Mouse (Mus musculus) heart, embryonic 15.5 days (tissue): ENCODE results near the gene Adcy10. TPM values are rescaled to one million over a fixed set of nuclear protein-coding genes. Genes with fewer than 3 reads are reported as not detected.
A peak's percentile ranks its signal among the peaks of the same experiment; 100 is the strongest.

Experiments
- ATAC-seq: fragments of 200-750 bp; cut with Nextera tagmentation; replicated peaks from 2 replicates; pipeline ENCODE4 v1.8.0; 2017; ENCODE audit warnings: low read depth, moderate TSS enrichment; ENCODE audit not compliant: insufficient number of reproducible peaks, insufficient read depth, low FRiP score
- H3K27ac ChIP-seq: fragments of 300-500 bp; sonication (generic); 2 replicates; pipeline ENCODE4 v1.5.1; 2015; ENCODE audit warnings: mild to moderate bottlenecking, inconsistent platforms
- H3K27me3 ChIP-seq: fragments of 300-500 bp; sonication (generic); 2 replicates; pipeline ENCODE4 v1.6.1; 2015; ENCODE audit warnings: inconsistent platforms
- H3K36me3 ChIP-seq: fragments of 300-500 bp; sonication (generic); 2 replicates; pipeline ENCODE4 v1.6.1; 2015; ENCODE audit warnings: mild to moderate bottlenecking, inconsistent platforms
- H3K4me1 ChIP-seq: fragments of 300-500 bp; sonication (generic); replicated peaks from 2 replicates; pipeline ENCODE4 v1.6.1; 2015; ENCODE audit warnings: inconsistent platforms
- H3K4me2 ChIP-seq: fragments of 300-500 bp; sonication (generic); 2 replicates; pipeline ENCODE4 v1.6.1; 2015; ENCODE audit warnings: inconsistent platforms, mild to moderate bottlenecking, moderate library complexity
- H3K4me3 ChIP-seq: fragments of 300-500 bp; sonication (generic); 2 replicates; pipeline ENCODE4 v1.5.1; 2015; ENCODE audit warnings: mild to moderate bottlenecking, inconsistent platforms
- H3K9ac ChIP-seq: fragments of 300-500 bp; sonication (generic); 2 replicates; pipeline ENCODE4 v1.6.1; 2015; ENCODE audit warnings: mild to moderate bottlenecking, inconsistent platforms
- H3K9me3 ChIP-seq: fragments of 300-500 bp; sonication (generic); replicated peaks from 2 replicates; pipeline ENCODE4 v1.6.1; 2016; ENCODE audit warnings: inconsistent platforms
- WGBS: fragments of 180-500 bp; shearing (Covaris S2); methylation state at CpG from one replicate; pipeline ENCODE4 v1.1.7; 2015; ENCODE audit warnings: mixed read lengths; 5-methylcytosine and 5-hydroxymethylcytosine counted together
- polyA plus RNA-seq: library from polyadenylated mRNA; unstranded; fragments of >200 nt; fragmentation: Nextera tagmentation; extraction: Ambion mirVana; gene quantifications from 2 replicates; pipeline ENCODE4 v1.2.1, GENCODE M21; 2015

Gene Adcy10
- 0.09 TPM in 1 of 2 replicates, not detected in the other for polyA plus RNA-seq

GRCm38 (mm10) chr1:165484688-165485233, at the start of gene Adcy10:
Gene Adcy10 (plus strand): TSS chr1:165485183.
- Histone ChIP-seq H3K9me3 (no peaks in the 10 kb centered on the region), H3K36me3 (peaks cover 27% of the 10 kb centered on the region), H3K4me2 (no peak within 1 kb of the TSS)

GRCm38 (mm10) chr1:165438289-165439021, 46.5 kb upstream of the Adcy10 start:
- no peak overlapping the region for H3K9ac ChIP-seq
- H3K27ac ChIP-seq: no peak overlapping the region
- H3K4me1 ChIP-seq: peaks cover 5% of the 10 kb centered on the region; the same call in 1 of the 2 replicates
- no peak for ATAC-seq
- no peak overlapping the region for H3K4me2 ChIP-seq
- 90% methylated on average over 1 of the region's 1 CpGs for WGBS
- no peaks in the 10 kb centered on the region for H3K9me3 ChIP-seq
- no peaks in the 10 kb centered on the region for H3K27me3 ChIP-seq
- no peaks in the 10 kb centered on the region; the same call in 1 of the 2 replicates for H3K36me3 ChIP-seq
- H3K4me3 ChIP-seq: no peak overlapping the region

More at GRCm38 (mm10) chr1:165484688-165485233, at the start of gene Adcy10:
- Histone ChIP-seq H3K27me3 (no peaks in the 10 kb centered on the region), H3K4me3 (no peak within 1 kb of the TSS), H3K27ac (no peak within 1 kb of the TSS), H3K4me1 (no peaks in the 10 kb centered on the region), H3K9ac (no peak within 1 kb of the TSS)
- 86% methylated on average over 8 of the region's 8 CpGs for WGBS
- ATAC-seq: no peak

GRCm38 (mm10) chr1:165440788-165441187, 44.2 kb upstream of the Adcy10 start:
- Histone ChIP-seq H3K9me3 (no peaks in the 10 kb centered on the region), H3K9ac (no peak overlapping the region), H3K4me2 (no peak overlapping the region), H3K27me3 (no peaks in the 10 kb centered on the region), H3K4me3 (no peak overlapping the region), H3K4me1 (peaks cover 5% of the 10 kb centered on the region; the same call in 1 of the 2 replicates), H3K36me3 (no peaks in the 10 kb centered on the region), H3K27ac (no peak overlapping the region)
- ATAC-seq: 0 out of 2 replicates have a peak, but pooled peaks have one; percentile 43
- 74% methylated on average over 3 of the region's 3 CpGs for WGBS

- ATAC-seq: no peak
- H3K27me3 ChIP-seq: no peaks in the 10 kb centered on the region
- no peak overlapping the region for H3K4me3 ChIP-seq
- peaks cover 5% of the 10 kb centered on the region; the same call in 1 of the 2 replicates for H3K4me1 ChIP-seq
- H3K27ac ChIP-seq: no peak overlapping the region
- H3K36me3 ChIP-seq: no peaks in the 10 kb centered on the region
- no peak overlapping the region for H3K4me2 ChIP-seq
- no peaks in the 10 kb centered on the region for H3K9me3 ChIP-seq
- no peak overlapping the region for H3K9ac ChIP-seq
These were observed 43.8 kb upstream of the Adcy10 start for GRCm38 (mm10) chr1:165441201-165441600.

GRCm38 (mm10) chr1:165441719-165442118, 43.3 kb upstream of the Adcy10 start:
- no peaks in the 10 kb centered on the region for H3K9me3 ChIP-seq
- H3K4me2 ChIP-seq: no peak overlapping the region
- 72% methylated on average over 3 of the region's 3 CpGs for WGBS
- H3K4me1 ChIP-seq: peaks cover 5% of the 10 kb centered on the region; the same call in 1 of the 2 replicates
- no peak for ATAC-seq
- no peaks in the 10 kb centered on the region for H3K27me3 ChIP-seq
- no peak overlapping the region for H3K27ac ChIP-seq
- H3K36me3 ChIP-seq: no peaks in the 10 kb centered on the region
- H3K4me3 ChIP-seq: no peak overlapping the region
- no peak overlapping the region for H3K9ac ChIP-seq

GRCm38 (mm10) chr1:165459041-165459502, 25.9 kb upstream of the Adcy10 start:
- no peaks in the 10 kb centered on the region for H3K36me3 ChIP-seq
- peak overlapping the region; percentile 82 for H3K4me2 ChIP-seq
- H3K27ac ChIP-seq: peak overlapping the region; percentile 95
- no peak for ATAC-seq
- 0 out of 2 replicates have a peak, but pooled peaks cover 4% of the 10 kb centered on the region for H3K9me3 ChIP-seq
- H3K4me3 ChIP-seq: peak overlapping the region; percentile 96
- 14% methylated on average over 7 of the region's 7 CpGs for WGBS
- H3K4me1 ChIP-seq: peaks cover 11% of the 10 kb centered on the region
- H3K27me3 ChIP-seq: no peaks in the 10 kb centered on the region
- peak overlapping the region; percentile 91 for H3K9ac ChIP-seq

GRCm38 (mm10) chr1:165459503-165460181, 25.3 kb upstream of the Adcy10 start:
- Histone ChIP-seq H3K9ac (peak overlapping the region; percentile 91), H3K9me3 (no peaks in the 10 kb centered on the region), H3K36me3 (no peaks in the 10 kb centered on the region), H3K27me3 (no peaks in the 10 kb centered on the region), H3K4me2 (peak overlapping the region; percentile 82), H3K27ac (peak overlapping the region; percentile 95), H3K4me3 (peak overlapping the region; percentile 96), H3K4me1 (peaks cover 11% of the 10 kb centered on the region)
- WGBS: under 1% methylated on average over 60 of the region's 60 CpGs
- peak; percentile 0; the same call in 1 of the 2 replicates for ATAC-seq

- under 1% methylated on average over 23 of the region's 37 CpGs for WGBS
- peak within 1 kb of the TSS; percentile 96 for H3K4me3 ChIP-seq
- peak; percentile 89 for ATAC-seq
These were observed 24.6 kb upstream of the Adcy10 start, which contains the start of the genes Dcaf6 and Mpc2 for GRCm38 (mm10) chr1:165460360-165460800. Gene Dcaf6 (minus strand): TSS chr1:165460475. Gene Mpc2 (plus strand): TSS chr1:165460637.

GRCm38 (mm10) chr1:165460801-165461377, 24.1 kb upstream of the Adcy10 start:
- H3K4me1 ChIP-seq: peaks cover 11% of the 10 kb centered on the region
- ATAC-seq: peak; percentile 97
- H3K36me3 ChIP-seq: no peaks in the 10 kb centered on the region
- WGBS: under 1% methylated on average over 41 of the region's 41 CpGs
- H3K27ac ChIP-seq: peak overlapping the region; percentile 95
- peak overlapping the region; percentile 96 for H3K4me3 ChIP-seq
- H3K4me2 ChIP-seq: peak overlapping the region; percentile 82
- H3K27me3 ChIP-seq: no peaks in the 10 kb centered on the region
- no peaks in the 10 kb centered on the region for H3K9me3 ChIP-seq
- H3K9ac ChIP-seq: peak overlapping the region; percentile 91

More at GRCm38 (mm10) chr1:165460360-165460800, 24.6 kb upstream of the Adcy10 start, which contains the start of the genes Dcaf6 and Mpc2:
- Histone ChIP-seq H3K9ac (peak within 1 kb of the TSS; percentile 91), H3K36me3 (no peaks in the 10 kb centered on the region), H3K4me2 (peak within 1 kb of the TSS; percentile 82), H3K27ac (peak within 1 kb of the TSS; percentile 95), H3K9me3 (no peaks in the 10 kb centered on the region), H3K4me1 (peaks cover 11% of the 10 kb centered on the region), H3K27me3 (no peaks in the 10 kb centered on the region)

GRCm38 (mm10) chr1:165461681-165462080, 23.3 kb upstream of the Adcy10 start:
- ATAC-seq: no peak
- peak overlapping the region; percentile 74 for H3K9ac ChIP-seq
- no peaks in the 10 kb centered on the region for H3K27me3 ChIP-seq
- no peaks in the 10 kb centered on the region for H3K9me3 ChIP-seq
- H3K4me2 ChIP-seq: peak overlapping the region; percentile 64
- peak overlapping the region; percentile 96 for H3K4me3 ChIP-seq
- H3K4me1 ChIP-seq: peaks cover 11% of the 10 kb centered on the region
- no peaks in the 10 kb centered on the region for H3K36me3 ChIP-seq
- 2% methylated on average over 9 of the region's 9 CpGs for WGBS
- H3K27ac ChIP-seq: peak overlapping the region; percentile 94
